Mouse (Mus musculus) CD8-positive naive resting alpha-beta T cell, adult 2 months (primary cell): ENCODE data around the gene Xbp1.
"Not testable (repeated sequence)": the region's sequence is repeated elsewhere in the genome, so short reads cannot be mapped to it uniquely, and the experiment has no call there.

ENCODE experiments used
- DNase-seq, 2 experiments: peaks; one replicate each; pipeline ENCODE4 v3.0.0; 2022; ENCODE audit warnings: low read depth in 2 of 2, low spot score in 2 of 2

Xbp1 gene

GRCm38 (mm10) chr11:5500903-5501741 is 19.3 kb upstream of the Xbp1 start:
- no peak for DNase-seq

GRCm38 (mm10) chr11:5502351-5503051 is 18.0 kb upstream of the Xbp1 start:
- no peak for DNase-seq

- DNase-seq = peak in 1 of 2 experiments; percentile 14
Measured at GRCm38 (mm10) chr11:5505856-5506575, 14.4 kb upstream of the Xbp1 start.

GRCm38 (mm10) chr11:5509215-5510098 is 11.0 kb upstream of the Xbp1 start:
- DNase-seq = no peak

- DNase-seq = no peak
Measured at GRCm38 (mm10) chr11:5510099-5510391, 10.4 kb upstream of the Xbp1 start.

- DNase-seq = not testable (repeated sequence)
Measured at GRCm38 (mm10) chr11:5510686-5511085, 9.8 kb upstream of the Xbp1 start.

GRCm38 (mm10) chr11:5512099-5512725 is 8.2 kb upstream of the Xbp1 start:
- DNase-seq = no peak

GRCm38 (mm10) chr11:5512961-5513360 is 7.5 kb upstream of the Xbp1 start:
- DNase-seq = no peak

GRCm38 (mm10) chr11:5514091-5514490 is 6.4 kb upstream of the Xbp1 start:
- no peak for DNase-seq

GRCm38 (mm10) chr11:5515196-5515595 is 5.3 kb upstream of the Xbp1 start:
- no peak for DNase-seq

GRCm38 (mm10) chr11:5515655-5516054 is 4.8 kb upstream of the Xbp1 start:
- no peak for DNase-seq

GRCm38 (mm10) chr11:5516151-5516550 is 4.3 kb upstream of the Xbp1 start:
- no peak for DNase-seq

- no peak for DNase-seq
Measured at GRCm38 (mm10) chr11:5516617-5517016, 3.8 kb upstream of the Xbp1 start.

GRCm38 (mm10) chr11:5517346-5517745 is 3.1 kb upstream of the Xbp1 start:
- no peak for DNase-seq

GRCm38 (mm10) chr11:5519681-5520080 is 778 bp upstream of the Xbp1 start:
- DNase-seq = no peak

- DNase-seq = no peak
Measured at GRCm38 (mm10) chr11:5521266-5521515, 732 bp downstream of the Xbp1 start.

- DNase-seq = peak; percentile 38 to 57
Measured at GRCm38 (mm10) chr11:5521516-5522291, 1.2 kb downstream of the Xbp1 start.

- no peak for DNase-seq
Measured at GRCm38 (mm10) chr11:5522798-5523415, 2.4 kb downstream of the Xbp1 start.

GRCm38 (mm10) chr11:5525418-5525817 is 5.0 kb downstream of the Xbp1 start:
- no peak for DNase-seq
